Mouse (Mus musculus) hindbrain, embryonic 10.5 days (tissue): ENCODE measurements around the gene Atg16l2. TPM values are rescaled to one million over a fixed set of nuclear protein-coding genes. Genes with fewer than 3 reads are reported as not detected.

Experiments
- DNase-seq: peaks from one replicate; pipeline ENCODE4 v3.0.0-alpha.2; 2017; ENCODE audit warnings: low spot score
- H3K27ac ChIP-seq: fragments of 300-500 bp; sonication (generic); 2 replicates; pipeline ENCODE4 v1.5.1; 2016; ENCODE audit warnings: mild to moderate bottlenecking, moderate library complexity
- H3K27me3 ChIP-seq: fragments of 300-500 bp; sonication (generic); 2 replicates; pipeline ENCODE4 v1.6.1; 2016; ENCODE audit warnings: mild to moderate bottlenecking; ENCODE audit not compliant: poor library complexity, insufficient read depth, severe bottlenecking
- H3K36me3 ChIP-seq: fragments of 300-500 bp; sonication (generic); 2 replicates; pipeline ENCODE4 v1.6.1; 2016; ENCODE audit warnings: mild to moderate bottlenecking, moderate library complexity
- H3K4me1 ChIP-seq: fragments of 300-500 bp; sonication (generic); replicated peaks from 2 replicates; pipeline ENCODE4 v1.6.1; 2016; ENCODE audit warnings: mild to moderate bottlenecking
- H3K4me3 ChIP-seq: fragments of 300-500 bp; sonication (generic); 2 replicates; pipeline ENCODE4 v1.5.1; 2016; ENCODE audit warnings: mild to moderate bottlenecking, moderate library complexity
- H3K9me3 ChIP-seq: fragments of 300-500 bp; sonication (generic); 2 replicates; pipeline ENCODE4 v1.6.1; 2016; ENCODE audit warnings: mild to moderate bottlenecking, moderate library complexity
- WGBS: fragments of 180-500 bp; shearing (Covaris S2); methylation state at CpG from one replicate; pipeline ENCODE4 v1.1.7; 2016; 5-methylcytosine and 5-hydroxymethylcytosine counted together
- polyA plus RNA-seq: library from polyadenylated mRNA; unstranded; fragments of >200 nt; fragmentation: Nextera tagmentation; extraction: Ambion mirVana; gene quantifications from 2 replicates; pipeline ENCODE4 v1.2.1, GENCODE M21; 2016

The Atg16l2 gene
- polyA plus RNA-seq, 1 experiment from 2014 or later, result 13.8 TPM

GRCm38 (mm10) chr7:101282721-101283120, 19.3 kb downstream of the Atg16l2 start:
- Histone ChIP-seq H3K4me3 (no peak overlapping the region), H3K27ac (no peak overlapping the region), H3K27me3 (no peaks in the 10 kb centered on the region), H3K36me3 (peaks cover 85% of the 10 kb centered on the region), H3K4me1 (no peaks in the 10 kb centered on the region), H3K9me3 (no peaks in the 10 kb centered on the region)
- WGBS, result 92% methylated on average over 3 of the region's 3 CpGs
- DNase-seq, result no peak

DNA sequence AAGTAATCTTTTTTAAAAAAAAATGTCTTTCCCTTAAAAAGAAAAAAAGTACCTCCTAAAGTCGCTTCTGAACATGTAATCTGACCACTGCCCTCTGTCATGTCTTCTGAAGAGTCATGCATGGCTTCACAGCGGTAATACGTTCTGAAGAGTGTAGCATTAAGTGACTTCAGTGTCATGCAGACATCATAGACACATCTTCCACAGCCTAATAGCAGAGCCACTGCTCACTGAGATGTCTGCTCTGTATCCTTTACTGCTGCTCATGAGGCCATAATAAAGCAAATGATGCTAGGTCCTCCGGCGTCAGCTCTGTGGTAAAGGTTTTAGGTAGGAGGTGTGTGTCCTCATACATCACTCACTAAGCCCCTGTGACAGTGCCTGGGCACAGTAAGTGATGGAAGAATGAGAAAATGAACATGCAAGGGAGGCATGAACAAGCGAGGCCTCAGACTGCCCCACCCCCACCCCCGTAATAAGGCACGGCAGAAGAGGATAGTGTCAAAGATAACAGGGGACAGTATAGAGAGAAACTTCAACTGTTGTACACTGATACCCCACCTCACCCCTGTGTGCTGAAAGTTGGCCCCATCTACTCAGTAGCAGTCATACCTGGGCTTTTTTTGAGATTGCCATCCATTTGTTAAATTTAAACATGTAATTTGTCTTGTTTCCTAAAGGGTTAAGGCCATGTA, 29.4 kb downstream of the Atg16l2 start:
- Histone ChIP-seq H3K4me1 (no peaks in the 10 kb centered on the region), H3K27ac (no peak overlapping the region), H3K36me3 (peaks cover 63% of the 10 kb centered on the region), H3K4me3 (no peak overlapping the region), H3K9me3 (no peaks in the 10 kb centered on the region), H3K27me3 (no peaks in the 10 kb centered on the region)
- 93% methylated on average over 8 of the region's 8 CpGs for WGBS
- DNase-seq, result no peak

- no peaks in the 10 kb centered on the region for H3K27me3 ChIP-seq
- WGBS, result 90% methylated on average over 1 of the region's 1 CpGs
- H3K36me3 ChIP-seq, result peaks cover 53% of the 10 kb centered on the region
- H3K4me3 ChIP-seq, result no peak overlapping the region
- no peaks in the 10 kb centered on the region for H3K4me1 ChIP-seq
- H3K9me3 ChIP-seq, result no peaks in the 10 kb centered on the region
- DNase-seq, result no peak
- H3K27ac ChIP-seq, result no peak overlapping the region
These were observed 30.4 kb downstream of the Atg16l2 start for GRCm38 (mm10) chr7:101271602-101272001.

DNA sequence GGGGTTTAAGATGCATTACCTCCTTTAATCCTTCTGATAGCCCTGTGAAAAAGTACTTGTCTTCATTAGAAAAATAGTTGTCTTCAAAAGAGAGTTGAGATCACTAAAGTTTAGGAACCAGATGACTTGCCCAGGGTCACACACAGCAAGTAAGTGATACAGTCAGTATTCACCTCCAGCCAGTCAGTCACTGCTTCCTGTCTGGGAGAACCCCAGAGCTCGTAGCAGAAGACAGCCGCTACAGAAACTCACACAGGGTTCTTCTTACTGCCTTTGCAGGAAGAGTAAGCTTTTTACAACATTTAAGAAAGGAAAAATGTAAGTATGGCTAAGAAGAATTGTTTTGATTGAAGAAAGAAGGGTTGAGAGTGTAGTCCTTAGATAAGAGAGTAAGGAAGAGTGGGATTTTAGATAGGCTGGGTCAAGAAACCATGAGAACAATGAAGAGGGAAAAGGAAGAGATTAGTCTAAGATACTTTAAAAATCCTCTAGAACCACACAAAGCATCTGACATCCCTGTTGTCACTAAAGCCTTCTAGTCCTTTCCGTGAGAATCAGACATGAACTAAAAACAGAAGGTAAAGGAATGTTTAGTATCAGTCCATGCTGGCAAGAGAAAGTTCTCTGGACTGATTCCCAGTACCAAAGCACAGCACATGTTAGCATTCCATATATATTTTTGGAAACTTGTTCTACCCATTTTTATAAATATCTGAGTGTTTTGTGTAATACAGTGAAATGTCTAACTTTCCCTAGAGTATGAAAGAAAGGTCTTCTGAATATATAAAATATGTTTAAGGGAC, 34.4 kb downstream of the Atg16l2 start:
- H3K27ac ChIP-seq, result no peak overlapping the region
- no peak overlapping the region for H3K4me3 ChIP-seq
- H3K36me3 ChIP-seq, result peaks cover 23% of the 10 kb centered on the region
- no peaks in the 10 kb centered on the region for H3K4me1 ChIP-seq
- no peaks in the 10 kb centered on the region for H3K9me3 ChIP-seq
- 84% methylated on average over 3 of the region's 3 CpGs for WGBS
- no peak for DNase-seq
- no peaks in the 10 kb centered on the region for H3K27me3 ChIP-seq

GRCm38 (mm10) chr7:101263511-101263910, 38.5 kb downstream of the Atg16l2 start:
- peaks cover 36% of the 10 kb centered on the region for H3K36me3 ChIP-seq

GRCm38 (mm10) chr7:101261941-101262546, 40.0 kb downstream of the Atg16l2 start:
- H3K36me3 ChIP-seq, result peaks cover 36% of the 10 kb centered on the region

More at GRCm38 (mm10) chr7:101263511-101263910, 38.5 kb downstream of the Atg16l2 start:
- Histone ChIP-seq H3K27me3 (no peaks in the 10 kb centered on the region), H3K27ac (no peak overlapping the region), H3K9me3 (no peaks in the 10 kb centered on the region), H3K4me3 (no peak overlapping the region), H3K4me1 (no peaks in the 10 kb centered on the region)
- DNase-seq, result no peak

DNA sequence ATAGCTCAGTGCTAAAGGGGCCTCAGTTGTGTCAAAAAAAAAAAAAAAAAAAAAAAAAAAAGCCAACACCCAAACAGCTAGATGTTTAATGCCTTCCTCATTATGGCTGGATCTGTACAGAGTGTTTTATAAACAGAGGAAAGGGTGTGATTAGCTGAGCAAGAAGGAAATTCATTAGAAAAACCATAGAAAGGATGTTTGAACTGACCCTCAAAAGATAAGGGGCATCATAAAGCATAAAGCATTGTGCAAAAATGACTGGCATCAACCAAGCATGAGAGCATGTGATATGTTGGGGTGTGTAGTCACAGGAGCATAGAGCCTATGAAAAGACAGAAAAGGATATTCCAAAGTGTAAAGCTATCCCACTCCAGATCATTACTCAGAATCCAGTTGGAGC, 43.6 kb downstream of the Atg16l2 start:
- no peaks in the 10 kb centered on the region for H3K4me1 ChIP-seq
- no peaks in the 10 kb centered on the region for H3K27me3 ChIP-seq
- no peak overlapping the region for H3K27ac ChIP-seq
- DNase-seq, result no peak
- peaks cover 60% of the 10 kb centered on the region for H3K36me3 ChIP-seq
- H3K9me3 ChIP-seq, result no peaks in the 10 kb centered on the region
- no peak overlapping the region for H3K4me3 ChIP-seq

More at GRCm38 (mm10) chr7:101261941-101262546, 40.0 kb downstream of the Atg16l2 start:
- no peak for DNase-seq
- H3K27ac ChIP-seq, result no peak overlapping the region
- 83% methylated on average over 4 of the region's 4 CpGs for WGBS
- H3K9me3 ChIP-seq, result no peaks in the 10 kb centered on the region
- H3K4me3 ChIP-seq, result no peak overlapping the region
- H3K27me3 ChIP-seq, result no peaks in the 10 kb centered on the region
- no peaks in the 10 kb centered on the region for H3K4me1 ChIP-seq

DNA sequence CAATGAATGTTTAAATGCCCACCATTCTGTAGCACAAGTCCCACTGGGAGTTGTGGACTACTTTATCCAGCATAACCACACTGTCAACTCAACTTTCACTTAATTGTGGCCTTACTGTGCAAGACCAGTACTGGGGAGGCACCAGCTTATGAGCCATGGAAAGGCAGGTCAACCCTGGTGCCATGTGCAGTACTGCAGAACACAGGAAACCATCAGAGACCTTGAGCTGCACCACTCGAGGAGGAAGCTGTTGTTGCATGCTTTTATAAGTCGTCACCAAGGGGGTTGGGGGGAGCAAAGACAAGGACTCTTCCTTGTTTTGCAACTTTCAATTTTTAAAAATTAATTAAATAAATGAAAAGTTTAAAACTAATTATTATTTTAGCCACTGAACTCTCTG, 49.0 kb downstream of the Atg16l2 start:
- Histone ChIP-seq H3K27me3 (no peaks in the 10 kb centered on the region), H3K4me1 (no peaks in the 10 kb centered on the region), H3K4me3 (no peak overlapping the region), H3K27ac (no peak overlapping the region), H3K36me3 (peaks cover 54% of the 10 kb centered on the region), H3K9me3 (no peaks in the 10 kb centered on the region)
- 80% methylated on average over 2 of the region's 2 CpGs for WGBS
- DNase-seq, result no peak

- H3K36me3 ChIP-seq, result peaks cover 37% of the 10 kb centered on the region
- H3K27ac ChIP-seq, result no peak overlapping the region
- H3K27me3 ChIP-seq, result no peaks in the 10 kb centered on the region
- H3K4me3 ChIP-seq, result no peak overlapping the region
- no peaks in the 10 kb centered on the region for H3K9me3 ChIP-seq
- WGBS, result 86% methylated on average over 2 of the region's 2 CpGs
- DNase-seq, result no peak
- H3K4me1 ChIP-seq, result no peaks in the 10 kb centered on the region
These were observed 52.9 kb downstream of the Atg16l2 start for GRCm38 (mm10) chr7:101249173-101249572.

DNA sequence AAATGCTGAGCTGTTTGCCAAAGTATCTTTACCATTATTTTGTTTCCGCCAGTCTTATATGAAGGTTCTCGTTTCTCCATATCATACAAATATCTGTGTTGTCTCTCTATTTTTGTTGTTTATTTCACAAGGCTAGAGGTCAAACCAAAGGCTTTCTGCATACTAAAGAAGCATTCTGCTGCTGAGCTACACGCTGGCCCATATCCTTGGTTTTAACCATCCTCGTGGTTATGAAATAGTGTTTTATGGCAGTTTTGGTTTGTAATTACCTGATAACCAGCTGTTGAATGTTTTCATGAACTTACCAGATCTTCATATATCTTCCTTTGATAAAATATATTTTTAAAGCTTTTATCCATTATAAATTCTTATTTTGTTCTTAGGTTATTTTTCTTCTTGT, 53.3 kb downstream of the Atg16l2 start:
- WGBS, result 93% methylated on average over 4 of the region's 4 CpGs
- DNase-seq, result no peak
- Histone ChIP-seq H3K9me3 (no peaks in the 10 kb centered on the region), H3K27me3 (no peaks in the 10 kb centered on the region), H3K27ac (no peak overlapping the region), H3K36me3 (peaks cover 33% of the 10 kb centered on the region), H3K4me1 (no peaks in the 10 kb centered on the region), H3K4me3 (no peak overlapping the region)

- Histone ChIP-seq H3K4me1 (no peaks in the 10 kb centered on the region), H3K9me3 (no peaks in the 10 kb centered on the region), H3K4me3 (no peak overlapping the region), H3K36me3 (peaks cover 20% of the 10 kb centered on the region), H3K27me3 (no peaks in the 10 kb centered on the region), H3K27ac (no peak overlapping the region)
- DNase-seq, result no peak
- 89% methylated on average over 8 of the region's 8 CpGs for WGBS
These were observed 65.2 kb downstream of the Atg16l2 start for GRCm38 (mm10) chr7:101236712-101237473.

GRCm38 (mm10) chr7:101232716-101233115, 69.3 kb downstream of the Atg16l2 start:
- H3K9me3 ChIP-seq, result no peaks in the 10 kb centered on the region
- H3K4me1 ChIP-seq, result no peaks in the 10 kb centered on the region
- WGBS, result 71% methylated on average over 3 of the region's 3 CpGs
- H3K27ac ChIP-seq, result no peak overlapping the region
- DNase-seq, result no peak
- no peaks in the 10 kb centered on the region for H3K27me3 ChIP-seq
- H3K4me3 ChIP-seq, result no peak overlapping the region
- H3K36me3 ChIP-seq, result peaks cover 5% of the 10 kb centered on the region; the same call in 1 of the 2 replicates
